Comparison of ENCODE assay signal across 8 mouse cellular contexts in the genomic region with DNA sequence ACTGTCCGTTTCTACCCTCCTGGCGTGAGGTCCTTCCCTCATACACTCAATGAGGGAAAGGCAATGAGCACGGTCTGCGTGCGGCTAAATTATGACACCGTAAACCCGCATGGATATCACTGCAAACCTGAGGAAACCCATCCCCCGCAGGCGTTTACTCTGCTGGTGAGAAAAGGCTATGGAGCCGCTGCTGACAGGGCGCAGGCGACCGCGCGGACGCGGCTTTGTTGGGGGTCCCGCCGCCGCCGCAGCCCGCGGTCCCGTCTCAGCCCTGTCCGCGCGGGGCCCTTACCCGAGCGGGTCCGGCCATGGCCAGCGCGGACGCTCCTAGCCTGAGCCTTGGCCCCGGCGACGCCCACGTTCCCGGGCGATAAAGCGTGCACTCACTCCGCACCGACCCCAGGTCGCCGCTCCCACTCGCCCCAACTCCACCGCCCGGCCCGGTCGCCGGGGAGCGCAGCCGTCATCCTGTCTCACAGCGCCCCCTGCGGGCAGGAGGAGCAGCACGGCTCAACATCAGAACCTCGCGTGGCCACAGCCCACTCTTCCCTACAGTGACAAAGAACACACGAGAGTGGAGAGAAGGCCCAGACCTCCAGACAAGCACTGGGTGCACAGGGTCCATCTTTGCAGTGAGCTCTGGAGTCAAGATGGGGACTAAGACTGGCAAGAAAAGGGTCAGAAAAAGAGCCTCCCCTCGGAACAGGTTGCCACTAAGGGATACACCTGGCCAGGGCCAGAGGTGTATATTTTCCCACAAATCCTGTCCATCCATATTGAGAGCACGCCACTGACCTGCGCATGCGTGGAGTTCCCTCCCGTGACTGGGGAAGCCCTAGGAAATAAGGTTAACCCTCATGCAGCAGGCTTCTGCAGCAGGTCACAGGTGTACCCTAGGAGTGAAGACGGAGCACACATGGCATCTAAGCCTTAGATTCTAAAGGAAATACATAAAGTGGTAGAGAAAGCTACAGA. TPM values are rescaled to one million over a fixed set of nuclear protein-coding genes. Genes with fewer than 3 reads are reported as not detected.
DNase-seq lines count a peak whose midpoint lies in the region; ATAC-seq lines count a peak whose summit lies in the region.

Zfp786 (minus strand) TSS at position 764 of the 975 bp plus-strand sequence.

- peak within 1 kb of the TSS; percentile 92 for H3K9ac ChIP-seq in hindbrain, embryonic 15.5 days

- DNase-seq in R1 (ENCODE audit: low read depth, low spot score) = peak; percentile 95
- peak; percentile 98 to 99 for DNase-seq in cerebellum, postnatal 25 days
- DNase-seq in frontal cortex, postnatal 36 days (ENCODE audit: low spot score in 2 of 2) = peak; percentile 90 to 92
- DNase-seq in left cerebral cortex, adult 11 months (ENCODE audit: low spot score) = peak; percentile 85
- peak; percentile 94 for DNase-seq in lung, postnatal 36 days
- DNase-seq in retina, embryonic 14.5 days (ENCODE audit: low spot score) = peak; percentile 94
- peak; percentile 91 to 92 for DNase-seq in thymus, postnatal 36 days

- WGBS in hindbrain, embryonic 15.5 days = 1% methylated on average over 64 of the region's 64 CpGs

- H3K36me3 ChIP-seq in hindbrain, embryonic 15.5 days = 0 out of 2 replicates have a peak, but pooled peaks cover 2% of the 10 kb centered on the region

- no peaks in the 10 kb centered on the region for H3K9me3 ChIP-seq in hindbrain, embryonic 15.5 days

- H3K4me2 ChIP-seq in hindbrain, embryonic 15.5 days = peak within 1 kb of the TSS; percentile 62

- H3K27me3 ChIP-seq in hindbrain, embryonic 15.5 days = no peaks in the 10 kb centered on the region

- H3K27ac ChIP-seq in hindbrain, embryonic 15.5 days (replicated peaks) = peak within 1 kb of the TSS; percentile 97

- ATAC-seq in hindbrain, embryonic 15.5 days (ENCODE audit: low FRiP score, low read depth) = peak; percentile 94

- peaks cover 21% of the 10 kb centered on the region for H3K4me1 ChIP-seq in hindbrain, embryonic 15.5 days (replicated peaks)

- peak within 1 kb of the TSS; percentile 86 for H3K4me3 ChIP-seq in hindbrain, embryonic 15.5 days

RNA-seq across cellular contexts. Expression of gene Zfp786, which starts in this region (rescaled TPM):
- 14.7 and 15.3 TPM in 2 replicates for polyA plus RNA-seq in hindbrain, embryonic 15.5 days (2015; fragmentation: Nextera tagmentation; extraction: Ambion mirVana)

Comparison
In these comparisons a context has a peak if more than half of its experiments do, and no peak if none do; other contexts are left out.
1. Peak in every context shown above with its lines: DNase-seq, ATAC-seq, H3K4me3 ChIP-seq and H3K27ac ChIP-seq.